Mouse (Mus musculus): Measurements from ENCODE around the gene Slc19a3. TPM values are rescaled to one million over a fixed set of nuclear protein-coding genes. Genes with fewer than 3 reads are reported as not detected.
A peak's percentile ranks its signal among the peaks of the same experiment; 100 is the strongest.
"Not testable (repeated sequence)": the region's sequence is repeated elsewhere in the genome, so short reads cannot be mapped to it uniquely, and the experiment has no call there.

Slc19a3 gene
- polyA plus RNA-seq, 1 experiment from 2014 or later, result 0.34 TPM

GRCm38 (mm10) chr1:83031950-83032349 lies 6.3 kb downstream of the Slc19a3 start:
- ATAC-seq (ENCODE audit: low FRiP score, low TSS enrichment) (peak; percentile 40; the same call in 1 of the 2 replicates), DNase-seq (ENCODE audit: low spot score) (no peak)
- Histone ChIP-seq H3K9ac (ENCODE audit: low read length) (no peak overlapping the region), H3K4me1 (replicated peaks; ENCODE audit: control insufficient read depth, insufficient read depth) (no peaks in the 10 kb centered on the region), H3K9me3 (ENCODE audit: control insufficient read depth, low read length) (no peaks in the 10 kb centered on the region), H3K27ac (replicated peaks) (no peak overlapping the region), H3K27me3 (ENCODE audit: control insufficient read depth, insufficient read depth, low read length) (no peaks in the 10 kb centered on the region), H3K36me3 (ENCODE audit: control insufficient read depth, insufficient read depth, low read length) (no peaks in the 10 kb centered on the region), H3K4me2 (replicated peaks; ENCODE audit: low read depth) (no peak overlapping the region), H3K4me3 (ENCODE audit: low read depth, low read length) (no peak overlapping the region)
- WGBS, result 19% methylated on average over 1 of the region's 1 CpGs
- TF ChIP-seq CTCF (IDR thresholded peaks at IDR 0.05; ENCODE audit: low read depth) (no peak), EP300 (optimal IDR thresholded peaks at IDR 0.05) (no peak)

- Histone ChIP-seq H3K36me3 (ENCODE audit: control insufficient read depth, insufficient read depth, low read length) (no peaks in the 10 kb centered on the region), H3K27ac (replicated peaks) (no peak overlapping the region), H3K4me3 (ENCODE audit: low read depth, low read length) (no peak overlapping the region), H3K9ac (ENCODE audit: low read length) (no peak overlapping the region), H3K4me2 (replicated peaks; ENCODE audit: low read depth) (no peak overlapping the region), H3K4me1 (replicated peaks; ENCODE audit: control insufficient read depth, insufficient read depth) (no peaks in the 10 kb centered on the region), H3K27me3 (ENCODE audit: control insufficient read depth, insufficient read depth, low read length) (no peaks in the 10 kb centered on the region), H3K9me3 (ENCODE audit: control insufficient read depth, low read length) (no peaks in the 10 kb centered on the region)
- 59% methylated on average over 1 of the region's 1 CpGs for WGBS
- TF ChIP-seq EP300 (optimal IDR thresholded peaks at IDR 0.05), result no peak
- TF ChIP-seq CTCF (IDR thresholded peaks at IDR 0.05; ENCODE audit: low read depth), result no peak
- DNase-seq (ENCODE audit: low spot score), result no peak
- no peak for ATAC-seq (ENCODE audit: low FRiP score, low TSS enrichment)
Observed at GRCm38 (mm10) chr1:83016556-83016955, 21.7 kb downstream of the Slc19a3 start.

GRCm38 (mm10) chr1:83015329-83015879 lies 22.8 kb downstream of the Slc19a3 start:
- ATAC-seq (ENCODE audit: low FRiP score, low TSS enrichment), result no peak
- Histone ChIP-seq H3K27ac (replicated peaks) (no peak overlapping the region), H3K4me3 (ENCODE audit: low read depth, low read length) (no peak overlapping the region), H3K9ac (ENCODE audit: low read length) (no peak overlapping the region), H3K27me3 (ENCODE audit: control insufficient read depth, insufficient read depth, low read length) (no peaks in the 10 kb centered on the region), H3K4me2 (replicated peaks; ENCODE audit: low read depth) (no peak overlapping the region), H3K4me1 (replicated peaks; ENCODE audit: control insufficient read depth, insufficient read depth) (no peaks in the 10 kb centered on the region), H3K9me3 (ENCODE audit: control insufficient read depth, low read length) (no peaks in the 10 kb centered on the region), H3K36me3 (ENCODE audit: control insufficient read depth, insufficient read depth, low read length) (no peaks in the 10 kb centered on the region)
- 46% methylated on average over 10 of the region's 10 CpGs for WGBS
- DNase-seq (ENCODE audit: low spot score), result no peak
- TF ChIP-seq CTCF (IDR thresholded peaks at IDR 0.05; ENCODE audit: low read depth) (no peak), EP300 (optimal IDR thresholded peaks at IDR 0.05) (no peak)

- H3K27ac ChIP-seq (replicated peaks), result no peak overlapping the region
- WGBS, result 72% methylated on average over 3 of the region's 3 CpGs
- no peaks in the 10 kb centered on the region for H3K4me1 ChIP-seq (replicated peaks; ENCODE audit: control insufficient read depth, insufficient read depth)
- no peak overlapping the region for H3K4me2 ChIP-seq (replicated peaks; ENCODE audit: low read depth)
- H3K4me3 ChIP-seq (ENCODE audit: low read depth, low read length), result no peak overlapping the region
- ATAC-seq (ENCODE audit: low FRiP score, low TSS enrichment), result no peak
- H3K27me3 ChIP-seq (ENCODE audit: control insufficient read depth, insufficient read depth, low read length), result no peaks in the 10 kb centered on the region
- H3K9ac ChIP-seq (ENCODE audit: low read length), result no peak overlapping the region
- H3K36me3 ChIP-seq (ENCODE audit: control insufficient read depth, insufficient read depth, low read length), result no peaks in the 10 kb centered on the region
- no peak for TF ChIP-seq CTCF (IDR thresholded peaks at IDR 0.05; ENCODE audit: low read depth)
- no peak for TF ChIP-seq EP300 (optimal IDR thresholded peaks at IDR 0.05)
- no peaks in the 10 kb centered on the region for H3K9me3 ChIP-seq (ENCODE audit: control insufficient read depth, low read length)
- DNase-seq (ENCODE audit: low spot score), result no peak
Observed at GRCm38 (mm10) chr1:83014477-83014876, 23.8 kb downstream of the Slc19a3 start.

GRCm38 (mm10) chr1:83007471-83007870 lies 30.8 kb downstream of the Slc19a3 start:
- H3K9me3 ChIP-seq (ENCODE audit: control insufficient read depth, low read length), result no peaks in the 10 kb centered on the region
- H3K27me3 ChIP-seq (ENCODE audit: control insufficient read depth, insufficient read depth, low read length), result no peaks in the 10 kb centered on the region
- no peak for TF ChIP-seq EP300 (optimal IDR thresholded peaks at IDR 0.05)
- TF ChIP-seq CTCF (IDR thresholded peaks at IDR 0.05; ENCODE audit: low read depth), result no peak
- H3K4me1 ChIP-seq (replicated peaks; ENCODE audit: control insufficient read depth, insufficient read depth), result no peaks in the 10 kb centered on the region
- H3K4me3 ChIP-seq (ENCODE audit: low read depth, low read length), result no peak overlapping the region
- ATAC-seq (ENCODE audit: low FRiP score, low TSS enrichment) (no peak), DNase-seq (ENCODE audit: low spot score) (no peak)
- no peak overlapping the region for H3K9ac ChIP-seq (ENCODE audit: low read length)
- no peak overlapping the region for H3K27ac ChIP-seq (replicated peaks)
- no peaks in the 10 kb centered on the region for H3K36me3 ChIP-seq (ENCODE audit: control insufficient read depth, insufficient read depth, low read length)
- WGBS, result 29% methylated on average over 6 of the region's 6 CpGs
- H3K4me2 ChIP-seq (replicated peaks; ENCODE audit: low read depth), result no peak overlapping the region

GRCm38 (mm10) chr1:83006218-83007179 lies 31.7 kb downstream of the Slc19a3 start:
- no peak overlapping the region for H3K27ac ChIP-seq (replicated peaks)
- H3K36me3 ChIP-seq (ENCODE audit: control insufficient read depth, insufficient read depth, low read length), result no peaks in the 10 kb centered on the region
- no peak for TF ChIP-seq CTCF (IDR thresholded peaks at IDR 0.05; ENCODE audit: low read depth)
- TF ChIP-seq EP300 (optimal IDR thresholded peaks at IDR 0.05), result no peak
- H3K4me2 ChIP-seq (replicated peaks; ENCODE audit: low read depth), result no peak overlapping the region
- no peak overlapping the region for H3K9ac ChIP-seq (ENCODE audit: low read length)
- WGBS, result 57% methylated on average over 8 of the region's 8 CpGs
- ATAC-seq (ENCODE audit: low FRiP score, low TSS enrichment), result no peak
- no peak for DNase-seq (ENCODE audit: low spot score)
- H3K4me3 ChIP-seq (ENCODE audit: low read depth, low read length), result no peak overlapping the region
- no peaks in the 10 kb centered on the region for H3K27me3 ChIP-seq (ENCODE audit: control insufficient read depth, insufficient read depth, low read length)
- H3K9me3 ChIP-seq (ENCODE audit: control insufficient read depth, low read length), result no peaks in the 10 kb centered on the region
- H3K4me1 ChIP-seq (replicated peaks; ENCODE audit: control insufficient read depth, insufficient read depth), result no peaks in the 10 kb centered on the region

DNA sequence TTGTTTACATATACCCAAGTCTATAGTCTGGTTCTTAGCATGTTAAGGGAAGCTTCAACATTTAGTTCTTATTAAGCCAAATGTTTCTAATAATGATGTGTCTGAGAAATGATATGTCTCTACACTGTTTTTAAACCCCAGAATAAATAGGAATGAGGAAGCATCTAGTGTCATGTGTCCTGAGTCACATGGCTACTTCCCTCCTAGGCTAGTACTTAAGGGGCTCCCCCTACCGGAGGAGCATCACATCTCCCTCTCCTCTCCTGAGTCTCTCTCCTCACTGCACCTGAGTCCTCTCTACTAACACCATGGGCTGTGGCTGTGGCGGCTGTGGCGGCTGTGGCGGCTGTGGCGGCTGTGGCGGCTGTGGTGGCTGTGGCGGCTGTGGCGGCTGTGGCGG lies 37.9 kb downstream of the Slc19a3 start, which contains the start of gene Gm47959:
Gene Gm47959 (plus strand): TSS at position 243 of the 400 bp plus-strand sequence.
- not testable (repeated sequence) for ATAC-seq (ENCODE audit: low FRiP score, low TSS enrichment); H3K27ac ChIP-seq (replicated peaks); H3K27me3 ChIP-seq (ENCODE audit: control insufficient read depth, insufficient read depth, low read length); H3K4me3 ChIP-seq (ENCODE audit: low read depth, low read length); H3K4me2 ChIP-seq (replicated peaks; ENCODE audit: low read depth); H3K9ac ChIP-seq (ENCODE audit: low read length); DNase-seq (ENCODE audit: low spot score); H3K36me3 ChIP-seq (ENCODE audit: control insufficient read depth, insufficient read depth, low read length); H3K4me1 ChIP-seq (replicated peaks; ENCODE audit: control insufficient read depth, insufficient read depth); H3K9me3 ChIP-seq (ENCODE audit: control insufficient read depth, low read length)
- WGBS, result 92% methylated on average over 8 of the region's 9 CpGs

All from stomach, postnatal 0 days (tissue).